Mouse (Mus musculus) cerebellum, adult 2 months (tissue): ENCODE data around the gene Clec18a. TPM values are rescaled to one million over a fixed set of nuclear protein-coding genes. Genes with fewer than 3 reads are reported as not detected.
A peak's percentile ranks its signal among the peaks of the same experiment; 100 is the strongest.
"Not testable (repeated sequence)": the region's sequence is repeated elsewhere in the genome, so short reads cannot be mapped to it uniquely, and the experiment has no call there.

Source experiments
- DNase-seq, 2 experiments: peaks; one replicate each; pipeline ENCODE4 v3.0.0; 2021
- H3K27ac ChIP-seq: fragments of 200-500 bp; 2 replicates; pipeline ENCODE4 v1.5.1; 2012; ENCODE audit warnings: low read length, control low read depth, inconsistent platforms; ENCODE audit not compliant: insufficient read depth
- H3K27me3 ChIP-seq: fragments of 200-500 bp; 2 replicates; pipeline ENCODE4 v1.6.1; 2012; ENCODE audit warnings: inconsistent platforms, mild to moderate bottlenecking, low read length, moderate library complexity; ENCODE audit not compliant: control insufficient read depth, insufficient read depth
- H3K4me1 ChIP-seq: fragments of 200-500 bp; 2 replicates; pipeline ENCODE4 v1.6.1; 2011; ENCODE audit warnings: low read length; ENCODE audit not compliant: control insufficient read depth, insufficient read depth
- H3K4me3 ChIP-seq: fragments of 200-500 bp; replicated peaks from 2 replicates; pipeline ENCODE3; 2011; ENCODE audit warnings: mild to moderate bottlenecking, low read depth, low read length, control low read depth; ENCODE audit not compliant: insufficient read depth
- CTCF ChIP-seq: fragments of 200-500 bp; IDR thresholded peaks from 2 replicates; pipeline ENCODE4 v1.5.1; 2011; ENCODE audit warnings: low read depth, mild to moderate bottlenecking, control low read depth, low read length, moderate library complexity, borderline replicate concordance; ENCODE audit not compliant: insufficient read depth
- POLR2A ChIP-seq: fragments of 200-500 bp; IDR thresholded peaks from 2 replicates; pipeline ENCODE4 v1.6.1; 2011; ENCODE audit warnings: low read length, control low read depth, borderline replicate concordance; ENCODE audit not compliant: insufficient read depth
- whole genome bisulfite sequencing: fragments of 180-500 bp; shearing (Covaris S2); methylation state at CpG from one replicate; pipeline ENCODE4 v1.1.7; 2018; 5-methylcytosine and 5-hydroxymethylcytosine counted together
- polyA plus RNA-seq: library from polyadenylated mRNA; depleted of rRNA; stranded (reverse); fragments of >200 nt; gene quantifications from 2 replicates; pipeline ENCODE4 v1.2.3, GENCODE M21; 2012; rRNA removed

The Clec18a gene
- 0.41 and 0.57 TPM in 2 replicates for polyA plus RNA-seq

GRCm38 (mm10) chr8:111092326-111092725, at the start of gene Clec18a:
TSS of gene Clec18a (minus strand) at chr8:111092426.
- not testable (repeated sequence) for H3K4me1 ChIP-seq, H3K27ac ChIP-seq, H3K4me3 ChIP-seq, DNase-seq, H3K27me3 ChIP-seq
- WGBS: 90% methylated on average over 5 of the region's 6 CpGs

DNA sequence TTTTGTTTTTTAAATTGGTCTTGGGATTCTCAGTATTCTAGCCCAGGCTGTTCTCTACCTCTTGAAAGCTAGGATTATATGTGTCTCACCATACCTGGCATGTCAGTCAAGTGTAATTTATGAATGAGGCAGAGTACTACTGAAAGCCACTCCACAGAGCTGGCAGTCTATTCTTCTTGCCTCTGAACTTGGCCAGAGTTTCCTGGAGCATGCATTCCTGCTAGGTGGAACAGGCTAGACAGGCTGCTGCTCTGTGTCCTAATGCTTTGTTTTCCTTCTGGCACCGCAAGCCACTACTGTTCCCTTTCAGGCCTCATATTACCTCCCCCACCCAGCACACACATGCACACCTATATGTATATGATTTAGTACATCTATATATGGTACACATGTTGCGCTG, 38.5 kb upstream of the Clec18a start:
- H3K4me1 ChIP-seq: no peaks in the 10 kb centered on the region
- DNase-seq: no peak
- no peak overlapping the region for H3K4me3 ChIP-seq
- no peak overlapping the region for H3K27ac ChIP-seq
- no peak for TF ChIP-seq POLR2A
- TF ChIP-seq CTCF: no peak
- no peaks in the 10 kb centered on the region for H3K27me3 ChIP-seq
- WGBS: 69% methylated on average over 2 of the region's 2 CpGs

- Histone ChIP-seq H3K27ac (no peak overlapping the region), H3K4me3 (no peak overlapping the region), H3K4me1 (no peaks in the 10 kb centered on the region), H3K27me3 (no peaks in the 10 kb centered on the region)
- 54% methylated on average over 3 of the region's 3 CpGs for WGBS
- TF ChIP-seq POLR2A (no peak), CTCF (no peak)
- no peak for DNase-seq
Observed at GRCm38 (mm10) chr8:111119481-111119880, 27.3 kb upstream of the Clec18a start.

DNA sequence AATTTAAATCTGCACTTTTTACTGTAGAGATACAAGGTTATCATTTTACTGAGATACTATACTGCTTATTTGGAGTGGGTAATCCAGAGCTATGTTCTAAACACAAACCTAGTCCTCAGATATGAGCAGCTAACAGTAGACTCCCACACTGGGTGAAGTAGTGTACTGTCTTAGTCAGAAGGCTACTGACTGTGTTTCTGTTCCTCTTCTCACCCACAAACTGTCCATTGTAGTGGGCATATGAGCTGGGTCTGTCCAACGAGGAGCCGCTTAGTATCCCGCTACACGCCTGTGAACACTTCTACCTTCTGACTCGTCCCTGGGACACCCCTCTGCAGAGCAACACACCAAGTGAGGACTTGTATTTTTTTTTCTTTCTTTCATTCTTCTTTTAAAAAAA, 22.7 kb upstream of the Clec18a start:
- TF ChIP-seq CTCF: no peak
- no peak for TF ChIP-seq POLR2A
- Histone ChIP-seq H3K4me1 (no peaks in the 10 kb centered on the region), H3K27ac (no peak overlapping the region), H3K27me3 (no peaks in the 10 kb centered on the region), H3K4me3 (no peak overlapping the region)
- no peak for DNase-seq
- WGBS: 94% methylated on average over 5 of the region's 5 CpGs

DNA sequence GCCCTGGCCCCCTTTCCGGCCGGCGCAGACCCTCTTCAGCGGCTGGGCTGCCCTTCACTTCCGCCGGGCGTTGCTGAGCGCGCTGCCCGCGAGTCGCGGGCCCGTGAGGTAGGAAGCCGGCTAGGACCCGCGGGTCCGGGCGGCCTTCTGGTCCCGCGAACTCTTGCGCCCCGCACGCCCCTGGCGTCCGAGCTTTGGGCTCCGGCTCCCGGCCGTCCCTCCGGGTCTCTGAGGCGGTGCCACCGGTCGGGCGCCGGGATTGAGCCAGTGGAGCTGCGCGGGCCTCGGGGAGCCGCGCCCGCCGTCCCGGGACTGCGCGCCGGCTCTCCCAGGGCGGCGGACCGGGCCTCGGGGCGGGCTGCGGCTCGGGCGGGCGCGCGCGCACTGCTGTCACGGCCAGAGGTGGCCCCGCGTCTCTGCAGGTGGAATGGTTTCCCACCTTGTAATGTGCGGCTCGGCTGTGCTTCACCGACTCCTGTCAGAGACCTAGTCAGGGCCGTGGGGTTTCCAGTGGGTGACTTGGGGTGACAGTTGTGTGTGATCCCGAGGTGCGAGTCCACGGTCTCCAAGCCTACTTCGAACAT, 2.6 kb upstream of the Clec18a start:
- DNase-seq, H3K27ac ChIP-seq, H3K4me1 ChIP-seq, H3K27me3 ChIP-seq: not testable (repeated sequence)
- peak overlapping the region; percentile 83 for H3K4me3 ChIP-seq
- WGBS: under 1% methylated on average over 68 of the region's 69 CpGs

- DNase-seq: peak; percentile 95
- peaks cover 2% of the 10 kb centered on the region; the same call in 1 of the 2 replicates for H3K4me1 ChIP-seq
- TF ChIP-seq POLR2A: peak; percentile 55
- no peak for TF ChIP-seq CTCF
- peak within 1 kb of the TSS; percentile 91 for H3K27ac ChIP-seq
- 6% methylated on average over 50 of the region's 72 CpGs for WGBS
- peak within 1 kb of the TSS; percentile 83 for H3K4me3 ChIP-seq
- H3K27me3 ChIP-seq: no peaks in the 10 kb centered on the region
Observed at GRCm38 (mm10) chr8:111093865-111094718, 1.9 kb upstream of the Clec18a start, which contains the start of gene Pdpr. TSS of gene Pdpr (plus strand) at chr8:111094630.

GRCm38 (mm10) chr8:111091706-111092105, 520 bp downstream of the Clec18a start:
- DNase-seq: no peak
- 71% methylated on average over 7 of the region's 7 CpGs for WGBS
- H3K4me3 ChIP-seq: no peak overlapping the region
- H3K27ac ChIP-seq: no peak overlapping the region
- H3K4me1 ChIP-seq: peaks cover 2% of the 10 kb centered on the region; the same call in 1 of the 2 replicates
- H3K27me3 ChIP-seq: no peaks in the 10 kb centered on the region
- TF ChIP-seq CTCF: no peak
- TF ChIP-seq POLR2A: no peak

GRCm38 (mm10) chr8:111090126-111090525, 2.1 kb downstream of the Clec18a start:
- H3K27ac ChIP-seq: no peak overlapping the region
- DNase-seq: peak; percentile 72 to 76
- 0% methylated on average over 2 of the region's 2 CpGs for WGBS
- peaks cover 2% of the 10 kb centered on the region; the same call in 1 of the 2 replicates for H3K4me1 ChIP-seq
- TF ChIP-seq POLR2A: no peak
- TF ChIP-seq CTCF: peak; percentile 85
- no peaks in the 10 kb centered on the region for H3K27me3 ChIP-seq
- H3K4me3 ChIP-seq: no peak overlapping the region

DNA sequence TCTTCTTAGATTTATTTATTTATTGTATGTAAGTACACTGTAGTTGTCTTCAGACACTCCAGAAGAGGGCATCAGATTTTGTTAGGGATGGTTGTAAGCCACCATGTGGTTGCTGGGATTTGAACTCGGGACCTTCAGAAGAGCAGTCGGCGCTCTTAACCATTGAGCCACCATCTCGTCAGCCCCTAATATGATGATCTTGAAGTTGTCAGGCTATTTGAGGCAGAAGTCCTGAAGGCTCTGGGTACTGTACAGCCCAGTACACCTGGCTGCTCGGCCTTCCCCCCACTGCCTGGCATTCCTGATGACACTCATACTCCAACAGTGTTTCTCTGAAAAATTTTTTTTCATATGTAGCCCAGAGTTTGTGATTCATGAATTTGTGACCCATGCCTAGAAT, 8.3 kb downstream of the Clec18a start:
- not testable (repeated sequence) for H3K27ac ChIP-seq
- WGBS: 89% methylated on average over 5 of the region's 5 CpGs

More for the DNA sequence above, 8.3 kb downstream of the Clec18a start:
- not testable (repeated sequence) for DNase-seq, H3K4me1 ChIP-seq, H3K27me3 ChIP-seq, H3K4me3 ChIP-seq
